In genomic region chr1:157645682-157646421, GRCm38 (mm10) we compare ENCODE assay signal across 15 mouse cellular contexts.
"Had no signal": no experiment of that assay in that cellular context is flagged by ENCODE, and none has a peak within 500 bp of the region (broad histone marks: within the 10 kb centered on the region; RNA-seq: fewer than 3 reads in every experiment).

No protein-coding gene starts in this region.

- ATAC-seq: intestine, postnatal 0 days; lung, postnatal 0 days; midbrain, embryonic 16.5 days had no signal

- H3K36me3 ChIP-seq: kidney, embryonic 15.5 days; limb, embryonic 13.5 days; liver, embryonic 13.5 days; midbrain, embryonic 10.5 days; stomach, embryonic 15.5 days had no signal

- H3K27me3 ChIP-seq: limb, embryonic 13.5 days; liver, embryonic 13.5 days; stomach, embryonic 15.5 days had no signal

- H3K9ac ChIP-seq: kidney, embryonic 15.5 days; limb, embryonic 13.5 days; liver, embryonic 13.5 days; stomach, embryonic 15.5 days had no signal

- DNase-seq: kidney, postnatal 25 days; left cerebral cortex, postnatal 4 days; liver, embryonic 13.5 days; lung, adult 2 months; lung, postnatal 36 days; right cerebral cortex, postnatal 14 days; thymus, postnatal 36 days had no signal

- H3K9me3 ChIP-seq: kidney, embryonic 15.5 days; limb, embryonic 13.5 days; liver, embryonic 13.5 days; midbrain, embryonic 10.5 days; stomach, embryonic 15.5 days had no signal

- H3K4me3 ChIP-seq: kidney, embryonic 15.5 days; layer of hippocampus, adult 2 months; limb, embryonic 13.5 days; liver, embryonic 13.5 days; midbrain, embryonic 10.5 days; stomach, embryonic 15.5 days had no signal

- H3K4me2 ChIP-seq: kidney, embryonic 15.5 days; limb, embryonic 13.5 days; liver, embryonic 13.5 days; stomach, embryonic 15.5 days had no signal

- H3K4me1 ChIP-seq: kidney, embryonic 15.5 days; limb, embryonic 13.5 days; liver, embryonic 13.5 days; midbrain, embryonic 10.5 days; stomach, embryonic 15.5 days had no signal

- H3K27ac ChIP-seq: kidney, embryonic 15.5 days; layer of hippocampus, adult 2 months; limb, embryonic 13.5 days; liver, embryonic 13.5 days; midbrain, embryonic 10.5 days; stomach, embryonic 15.5 days had no signal
